Mouse (Mus musculus) G1E-ER4 (cell line): ENCODE results near the gene Mcm2. TPM values are rescaled to one million over a fixed set of nuclear protein-coding genes. Genes with fewer than 3 reads are reported as not detected.
A peak's percentile ranks its signal among the peaks of the same experiment; 100 is the strongest.

Experiments
- GATA1 ChIP-seq: IDR thresholded peaks from one replicate; pipeline ENCODE4 v1.8.0; 2012; ENCODE audit warnings: low read length, inconsistent platforms
- polyA plus RNA-seq: library from polyadenylated mRNA; stranded (reverse); fragments of >175 nt; gene quantifications from 2 replicates; pipeline ENCODE4 v1.2.3, GENCODE M21; 2012

Mcm2 gene
- polyA plus RNA-seq, 1 experiment = 1,088 TPM

DNA sequence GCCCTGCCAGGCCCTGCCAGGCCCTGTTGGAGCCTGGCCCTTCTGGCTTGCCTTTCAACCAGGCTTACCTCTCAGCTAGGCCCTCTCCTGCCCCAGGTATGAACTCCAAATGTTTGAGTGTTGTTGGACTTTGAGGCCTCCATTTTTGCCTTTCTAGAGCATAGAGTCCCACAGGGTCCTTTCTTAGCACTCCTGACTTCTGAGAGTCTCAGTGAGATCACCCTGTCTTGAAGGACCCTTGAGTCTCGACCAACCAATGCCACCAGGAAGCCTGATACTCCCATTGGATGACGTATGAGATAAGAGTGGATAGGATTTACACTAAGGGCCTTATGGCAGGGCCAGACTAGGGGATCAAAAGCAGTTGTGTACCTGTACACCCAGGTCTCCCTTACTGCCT, 32.9 kb upstream of the Mcm2 start:
- TF ChIP-seq GATA1 = no peak

- TF ChIP-seq GATA1 = no peak
Observed at GRCm38 (mm10) chr6:88930049-88930448, 31.5 kb upstream of the Mcm2 start.

- no peak for TF ChIP-seq GATA1
Observed at GRCm38 (mm10) chr6:88929451-88929850, 30.9 kb upstream of the Mcm2 start.

DNA sequence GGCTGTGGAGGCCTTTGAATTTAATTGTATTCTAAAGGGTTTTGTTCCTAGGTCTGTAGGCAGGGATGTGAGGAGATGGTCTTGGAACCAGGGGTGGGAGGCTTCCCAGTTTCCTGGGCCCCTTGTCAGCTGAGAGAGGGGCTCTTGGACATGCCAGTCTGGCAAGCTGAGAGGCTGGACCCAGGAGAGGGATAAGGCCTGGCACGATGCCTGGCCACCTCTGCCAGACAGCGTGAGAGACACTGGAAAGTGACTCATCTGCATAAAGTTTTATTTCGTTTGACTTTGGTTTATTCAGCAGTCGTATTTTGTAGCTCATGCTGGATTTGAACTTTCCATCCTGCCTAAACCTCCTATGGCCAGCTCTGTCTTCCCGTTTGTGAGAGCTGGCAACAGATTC, 30.0 kb upstream of the Mcm2 start:
- TF ChIP-seq GATA1 = no peak

DNA sequence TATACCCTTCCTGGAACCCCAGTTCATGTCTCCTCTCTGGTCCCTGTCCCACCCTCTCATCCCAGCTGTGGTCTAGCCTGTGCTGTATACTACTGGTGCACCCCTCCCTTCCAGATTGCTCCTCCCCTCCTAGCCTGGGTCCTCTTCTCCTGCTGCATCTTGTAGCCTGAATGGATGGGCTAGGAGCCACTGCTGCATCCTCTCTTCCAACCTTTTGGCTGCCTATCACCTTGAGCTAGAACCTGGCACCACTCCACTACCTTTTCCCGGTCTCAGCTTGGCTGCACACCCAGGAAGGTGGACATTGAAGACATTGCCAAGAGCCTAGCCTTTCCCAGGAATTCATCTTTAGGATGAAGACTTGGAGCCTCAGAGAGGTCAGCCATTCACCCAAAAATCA, 29.4 kb upstream of the Mcm2 start:
- TF ChIP-seq GATA1 = no peak

GRCm38 (mm10) chr6:88927595-88927994, 29.0 kb upstream of the Mcm2 start:
- TF ChIP-seq GATA1 = no peak

DNA sequence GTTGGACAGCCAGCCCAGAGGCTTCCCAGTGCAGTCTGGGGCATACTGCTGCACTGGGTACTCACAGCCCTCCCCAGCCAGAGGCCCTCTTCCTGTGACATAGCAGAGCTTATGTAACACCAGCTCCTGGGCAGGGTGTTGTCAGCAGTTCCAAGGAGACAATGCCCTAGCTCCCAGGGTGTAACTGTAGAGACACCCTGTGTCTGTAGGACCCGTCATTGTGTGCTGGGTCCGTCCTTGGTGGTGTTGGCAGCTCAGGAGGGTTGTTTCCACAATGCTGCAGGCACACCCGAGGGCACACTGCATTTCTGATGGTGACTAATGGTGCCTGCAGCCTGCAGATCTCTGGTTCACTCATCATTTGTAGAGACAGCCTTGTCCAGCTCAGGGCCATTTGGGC, 28.3 kb upstream of the Mcm2 start:
- no peak for TF ChIP-seq GATA1

- no peak for TF ChIP-seq GATA1
Observed at GRCm38 (mm10) chr6:88925640-88926205, 27.1 kb upstream of the Mcm2 start.

GRCm38 (mm10) chr6:88924502-88925275, 26.1 kb upstream of the Mcm2 start:
- TF ChIP-seq GATA1 = no peak

- TF ChIP-seq GATA1 = no peak
Observed at GRCm38 (mm10) chr6:88918802-88919201, 20.2 kb upstream of the Mcm2 start.

- TF ChIP-seq GATA1 = no peak
Observed at GRCm38 (mm10) chr6:88916153-88916552, 17.6 kb upstream of the Mcm2 start.

DNA sequence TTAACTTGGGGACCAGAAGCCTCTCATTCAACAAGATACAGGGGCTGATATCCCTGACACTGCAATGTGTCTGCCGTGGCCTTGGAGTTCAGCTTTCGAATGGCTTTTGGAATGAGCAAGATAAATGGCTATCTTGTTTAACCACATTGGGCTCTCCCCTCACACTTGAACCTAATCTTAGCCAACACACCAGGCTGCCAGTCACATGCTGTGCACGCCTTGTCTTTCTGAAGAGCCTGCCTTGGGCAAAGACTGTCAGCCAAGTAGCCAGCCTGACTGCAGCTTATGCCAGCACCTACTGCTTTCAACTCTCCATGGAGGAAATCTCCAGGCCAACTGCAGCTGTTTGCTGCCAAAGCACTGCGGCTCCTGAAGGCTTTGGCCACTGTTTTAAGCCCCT, 16.9 kb upstream of the Mcm2 start:
- peak; percentile 99 for TF ChIP-seq GATA1

GRCm38 (mm10) chr6:88914799-88915198, 16.2 kb upstream of the Mcm2 start:
- no peak for TF ChIP-seq GATA1

DNA sequence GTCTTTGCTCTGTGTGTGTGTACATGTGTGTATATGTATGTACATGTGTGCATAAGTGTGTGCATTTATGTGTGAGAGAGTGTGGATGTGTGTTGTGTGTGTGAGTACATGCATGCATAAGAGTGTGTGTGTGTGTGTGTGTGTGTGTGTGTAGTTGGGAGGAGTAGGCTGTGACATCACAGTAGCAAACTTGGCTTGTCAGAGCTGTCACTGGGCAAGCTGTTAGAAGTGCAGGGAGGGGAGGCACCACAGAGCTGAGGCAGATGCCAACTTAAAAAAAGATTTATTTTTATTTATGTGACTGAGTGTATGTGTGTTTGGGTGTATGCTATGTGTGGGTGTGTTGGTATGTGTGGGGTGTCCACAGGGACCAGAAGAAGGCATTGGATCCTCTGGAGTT, 14.9 kb upstream of the Mcm2 start:
- no peak for TF ChIP-seq GATA1

DNA sequence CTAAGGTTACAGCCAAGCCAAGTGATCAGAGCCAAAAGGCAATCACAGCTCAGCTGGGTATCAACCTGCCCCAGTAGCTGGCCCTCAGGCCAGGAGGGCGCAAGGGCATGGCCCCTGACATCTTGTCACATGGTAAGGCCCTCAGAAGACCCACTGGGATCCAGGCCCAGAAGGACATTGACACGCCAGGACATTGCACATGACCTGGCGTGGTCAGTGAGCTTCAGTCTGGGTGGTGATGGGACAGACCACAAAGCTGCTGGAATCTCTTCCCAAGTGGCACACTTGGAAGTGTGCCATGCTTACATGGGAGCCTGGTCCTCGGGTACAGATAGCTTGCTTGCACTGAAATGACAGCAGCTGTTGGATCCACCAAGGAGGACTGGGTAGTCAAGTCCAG, 14.4 kb upstream of the Mcm2 start:
- TF ChIP-seq GATA1 = no peak

- no peak for TF ChIP-seq GATA1
Observed at GRCm38 (mm10) chr6:88909151-88909550, 10.6 kb upstream of the Mcm2 start.

DNA sequence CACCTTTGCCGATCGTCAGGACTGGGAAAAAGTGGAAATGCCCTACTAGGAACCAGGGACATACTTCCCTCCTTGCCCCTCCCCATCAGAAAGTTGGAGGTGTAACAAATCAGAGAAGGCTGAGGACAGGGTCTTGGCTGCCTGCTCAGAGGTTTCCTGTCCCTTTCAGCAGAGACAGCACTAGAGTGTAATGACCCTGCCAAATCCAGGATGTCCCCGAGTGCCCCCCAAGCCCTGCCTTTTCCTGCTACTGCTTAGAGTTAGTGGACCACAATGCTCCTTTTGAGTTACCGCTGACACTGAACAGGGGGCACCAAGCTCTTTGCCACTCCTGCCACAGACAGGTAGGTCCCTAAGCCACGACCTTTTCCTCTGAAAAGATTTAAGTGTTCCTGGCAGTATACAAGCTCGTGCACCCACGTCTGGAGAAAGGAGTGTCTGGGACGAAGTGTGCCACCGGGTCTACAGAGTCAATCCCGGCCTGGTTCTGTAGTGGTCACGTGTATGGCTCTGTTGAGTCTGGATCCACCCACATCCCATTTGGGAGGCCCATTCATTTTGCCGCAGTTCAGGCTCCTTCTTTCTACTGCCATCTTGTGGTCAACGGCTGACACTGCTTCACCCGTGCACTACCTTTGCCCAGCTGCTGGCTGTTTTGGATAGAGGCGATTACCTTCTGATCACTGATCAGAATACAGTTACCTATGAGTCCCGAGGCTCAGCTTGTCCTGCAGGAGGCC, 8.0 kb upstream of the Mcm2 start:
- TF ChIP-seq GATA1 = no peak
